In genomic region chr11:93965391-93965790, GRCm38 (mm10) we compare ENCODE assay signal across 14 mouse cellular contexts.
"Had no signal": no experiment of that assay in that cellular context is flagged by ENCODE, and none has a peak within 500 bp of the region (broad histone marks: within the 10 kb centered on the region; RNA-seq: fewer than 3 reads in every experiment).

No protein-coding gene starts in this region.

- H3K9ac ChIP-seq: liver, postnatal 0 days; lung, embryonic 15.5 days; midbrain, embryonic 13.5 days; neural tube, embryonic 15.5 days had no signal

- H3K27me3 ChIP-seq: lung, embryonic 15.5 days; midbrain, embryonic 13.5 days; neural tube, embryonic 15.5 days had no signal

- H3K9me3 ChIP-seq: limb, embryonic 10.5 days; lung, embryonic 15.5 days; midbrain, embryonic 13.5 days; neural tube, embryonic 15.5 days had no signal

- DNase-seq: kidney, adult 2 months; kidney, postnatal 25 days; liver, postnatal 0 days; lung, postnatal 14 days; right cerebral cortex, postnatal 4 days; spleen, adult 18-20 months; thymus, adult 2 months; thymus, postnatal 25 days had no signal

- H3K4me3 ChIP-seq: limb, embryonic 10.5 days; lung, embryonic 15.5 days; midbrain, embryonic 13.5 days; myocyte; neural tube, embryonic 15.5 days had no signal

- H3K27ac ChIP-seq: limb, embryonic 10.5 days; lung, embryonic 15.5 days; macrophage; midbrain, embryonic 13.5 days; neural tube, embryonic 15.5 days had no signal
